Comparison of ENCODE assay signal across 9 mouse cellular contexts in genomic region chr1:86618454-86619125, GRCm38 (mm10). TPM values are rescaled to one million over a fixed set of nuclear protein-coding genes. Genes with fewer than 3 reads are reported as not detected.
A peak's percentile ranks its signal among the peaks of the same experiment; 100 is the strongest.
DNase-seq lines count a peak whose midpoint lies in the region; ATAC-seq and TF ChIP-seq lines count a peak whose summit lies in the region.
"Had no signal": no experiment of that assay in that cellular context is flagged by ENCODE, and none has a peak within 500 bp of the region (broad histone marks: within the 10 kb centered on the region; RNA-seq: fewer than 3 reads in every experiment).

No protein-coding gene starts in this region.

- H3K4me1 ChIP-seq in heart, adult 2 months (ENCODE audit: control insufficient read depth, insufficient read depth, low read length): no peaks in the 10 kb centered on the region
- no peaks in the 10 kb centered on the region for H3K4me1 ChIP-seq in midbrain, embryonic 16.5 days (ENCODE audit: control insufficient read depth, insufficient read depth, low read length)

- peak; percentile 73; the same call in 1 of the 2 replicates for ATAC-seq in midbrain, embryonic 16.5 days

- no peak for TF ChIP-seq EP300 in heart, adult 2 months (IDR thresholded peaks at IDR 0.05; ENCODE audit: insufficient read depth, low read depth, low read length)

- WGBS in heart, adult 2 months: 64% methylated on average over 10 of the region's 10 CpGs
- WGBS in midbrain, embryonic 16.5 days: 57% methylated on average over 10 of the region's 10 CpGs

- H3K27ac ChIP-seq in heart, adult 2 months: no peak overlapping the region
- H3K27ac ChIP-seq in midbrain, embryonic 16.5 days (ENCODE audit: low read length): no peak overlapping the region

- no peaks in the 10 kb centered on the region for H3K27me3 ChIP-seq in heart, adult 2 months (ENCODE audit: control insufficient read depth, insufficient read depth, low read length)
- H3K27me3 ChIP-seq in midbrain, embryonic 16.5 days (ENCODE audit: control insufficient read depth, insufficient read depth, low read depth, low read length): no peaks in the 10 kb centered on the region

- no peak for TF ChIP-seq POLR2A in heart, adult 2 months (IDR thresholded peaks at IDR 0.05; ENCODE audit: insufficient read depth, low read depth, low read length)

- no peak overlapping the region for H3K9ac ChIP-seq in heart, adult 2 months (ENCODE audit: low read depth, low read length)
- H3K9ac ChIP-seq in midbrain, embryonic 16.5 days (ENCODE audit: low read depth, low read length): no peak overlapping the region

- no peaks in the 10 kb centered on the region for H3K36me3 ChIP-seq in heart, adult 2 months (ENCODE audit: control insufficient read depth, insufficient read depth, low read length)
- H3K36me3 ChIP-seq in midbrain, embryonic 16.5 days (ENCODE audit: control insufficient read depth, insufficient read depth, low read length): no peaks in the 10 kb centered on the region

- no peaks in the 10 kb centered on the region for H3K9me3 ChIP-seq in midbrain, embryonic 16.5 days (replicated peaks; ENCODE audit: control insufficient read depth, low read length, poor library complexity, severe bottlenecking)
- H3K9me3 ChIP-seq: megakaryocyte, embryonic 14.5 days had no signal

- DNase-seq in heart, adult 2 months: peak; percentile 15 to 32
- no peak for DNase-seq in heart, postnatal 25 days (ENCODE audit: low spot score)
- DNase-seq in Muller cell, postnatal 12 days (ENCODE audit: inconsistent ontology term): peak; percentile 43
- peak; percentile 46 to 68 for DNase-seq in cerebellum, postnatal 36 days
- DNase-seq in heart, postnatal 14 days: peak; percentile 44 to 78
- peak; percentile 68 to 82 for DNase-seq in left cerebral cortex, adult 18-20 months (ENCODE audit: low spot score in 2 of 2)
- peak; percentile 57 for DNase-seq in telencephalon, adult 2 months (ENCODE audit: low read depth, low spot score)

- intact Hi-C loops in heart, adult 2 months (cut with DNase I): loop anchor here (1.0 to 2.0 kb wide), 2 partner anchors 424 to 568 kb away; no protein-coding TSS in a partner anchor
- intact Hi-C loops in heart, postnatal 25 days (cut with DNase I): loop anchor here (2.0 to 5.0 kb wide), 2 partner anchors 422 to 569 kb away; no protein-coding TSS in a partner anchor
- intact Hi-C loops in heart, postnatal 14 days (cut with DNase I): loop anchor here (1.0 to 5.0 kb wide), 2 partner anchors 424 to 569 kb away; no protein-coding TSS in a partner anchor

- TF ChIP-seq CTCF in heart, adult 2 months (IDR thresholded peaks at IDR 0.05): peak; percentile 85

- H3K4me2 ChIP-seq in midbrain, embryonic 16.5 days (ENCODE audit: low read length): no peak overlapping the region

- H3K79me2 ChIP-seq in heart, adult 2 months (replicated peaks; ENCODE audit: control insufficient read depth, insufficient read depth, low read length): no peaks in the 10 kb centered on the region

- H3K4me3 ChIP-seq in heart, adult 2 months: no peak overlapping the region
- no peak overlapping the region for H3K4me3 ChIP-seq in midbrain, embryonic 16.5 days (ENCODE audit: low read depth, low read length)
- H3K4me3 ChIP-seq: megakaryocyte, embryonic 14.5 days had no signal

RNA-seq across cellular contexts. Expression of gene Cops7b, which starts 35.9 kb away (rescaled TPM):
- 10 to 100 TPM; 11.2 to 12.0 TPM for total RNA-seq in heart, adult 2 months (2021)
- polyA plus RNA-seq in heart, adult 2 months (2012; rRNA removed): 18.2 and 22.4 TPM in 2 replicates
- 10 to 100 TPM; 10.1 TPM for total RNA-seq in heart, postnatal 25 days (2021)
- 10 to 100 TPM; 10.8 to 11.5 TPM for total RNA-seq in heart, postnatal 14 days (2021)
- total RNA-seq in left cerebral cortex, adult 18-20 months (2021): 10 to 100 TPM; 24.1 to 24.2 TPM
- 63.0 and 64.9 TPM in 2 replicates for polyA plus RNA-seq in midbrain, embryonic 16.5 days (2015; fragmentation: Nextera tagmentation; extraction: Ambion mirVana)

RNA-seq across cellular contexts. Expression of gene Pde6d, which starts 36.2 kb away (rescaled TPM):
- 10 to 100 TPM; 40.4 to 47.6 TPM for total RNA-seq in heart, adult 2 months (2021)
- 27.9 and 39.2 TPM in 2 replicates for polyA plus RNA-seq in heart, adult 2 months (2012; rRNA removed)
- 10 to 100 TPM; 43.5 to 45.6 TPM for total RNA-seq in heart, postnatal 25 days (2021)
- total RNA-seq in heart, postnatal 14 days (2021): 10 to 100 TPM; 40.3 to 44.5 TPM
- total RNA-seq in left cerebral cortex, adult 18-20 months (2021): 10 to 100 TPM; 50.6 to 51.6 TPM
- polyA plus RNA-seq in midbrain, embryonic 16.5 days (2015; fragmentation: Nextera tagmentation; extraction: Ambion mirVana): 105 and 109 TPM in 2 replicates

RNA-seq across cellular contexts. Expression of gene Nppc, which starts 51.8 kb away (rescaled TPM):
- total RNA-seq in heart, adult 2 months (2021): not detected
- polyA plus RNA-seq in heart, adult 2 months (2012; rRNA removed): 0.14 TPM in 1 of 2 replicates, not detected in the other
- under 1 TPM; 0.42 to 0.49 TPM for total RNA-seq in heart, postnatal 25 days (2021)
- under 1 TPM; 0.62 to 0.63 TPM for total RNA-seq in heart, postnatal 14 days (2021)
- 1 to 10 TPM; 8.0 to 8.8 TPM for total RNA-seq in left cerebral cortex, adult 18-20 months (2021)
- 3.8 and 4.2 TPM in 2 replicates for polyA plus RNA-seq in midbrain, embryonic 16.5 days (2015; fragmentation: Nextera tagmentation; extraction: Ambion mirVana)

Comparison
In these comparisons a context has a peak if more than half of its experiments do, and no peak if none do; other contexts are left out.
1. RNA of gene Nppc, which starts 51.8 kb away (total RNA-seq): 8.0 to 8.8 TPM in left cerebral cortex, adult 18-20 months; 0.62 to 0.63 TPM in heart, postnatal 14 days, 0.42 to 0.49 TPM in heart, postnatal 25 days and not detected in heart, adult 2 months; every median in the first group is over 4 times any median in the second.